Mouse (Mus musculus) hindbrain, embryonic 15.5 days (tissue): Measurements from ENCODE around the gene Rbfox1. TPM values are rescaled to one million over a fixed set of nuclear protein-coding genes. Genes with fewer than 3 reads are reported as not detected.

ENCODE experiments used
- ATAC-seq: fragments of 200-750 bp; cut with Nextera tagmentation; 2 replicates; pipeline ENCODE4 v1.8.0; 2017; ENCODE audit warnings: low read depth, moderate number of reproducible peaks, moderate TSS enrichment; ENCODE audit not compliant: low FRiP score
- H3K27ac ChIP-seq: fragments of 300-500 bp; sonication (generic); replicated peaks from 2 replicates; pipeline ENCODE4 v1.5.1; 2015; ENCODE audit warnings: mild to moderate bottlenecking, inconsistent platforms
- H3K27me3 ChIP-seq: fragments of 300-500 bp; sonication (generic); 2 replicates; pipeline ENCODE4 v1.6.1; 2015; ENCODE audit warnings: control low read depth, inconsistent platforms
- H3K36me3 ChIP-seq: fragments of 300-500 bp; sonication (generic); 2 replicates; pipeline ENCODE4 v1.6.1; 2015; ENCODE audit warnings: control low read depth, inconsistent platforms
- H3K4me1 ChIP-seq: fragments of 300-500 bp; sonication (generic); replicated peaks from 2 replicates; pipeline ENCODE4 v1.6.1; 2015; ENCODE audit warnings: control low read depth, inconsistent platforms
- H3K4me2 ChIP-seq: fragments of 300-500 bp; sonication (generic); 2 replicates; pipeline ENCODE4 v1.6.1; 2015; ENCODE audit warnings: moderate library complexity, mild to moderate bottlenecking, inconsistent platforms
- H3K4me3 ChIP-seq: fragments of 300-500 bp; sonication (generic); 2 replicates; pipeline ENCODE4 v1.5.1; 2015; ENCODE audit warnings: mild to moderate bottlenecking, inconsistent platforms
- H3K9ac ChIP-seq: fragments of 300-500 bp; sonication (generic); 2 replicates; pipeline ENCODE4 v1.6.1; 2015; ENCODE audit warnings: inconsistent platforms
- H3K9me3 ChIP-seq: fragments of 300-500 bp; sonication (generic); 2 replicates; pipeline ENCODE4 v1.6.1; 2016; ENCODE audit warnings: control low read depth, inconsistent platforms
- WGBS: fragments of 180-500 bp; shearing (Covaris S2); methylation state at CpG from one replicate; pipeline ENCODE4 v1.1.7; 2015; 5-methylcytosine and 5-hydroxymethylcytosine counted together
- polyA plus RNA-seq: library from polyadenylated mRNA; unstranded; fragments of >200 nt; fragmentation: Nextera tagmentation; extraction: Ambion mirVana; gene quantifications from 2 replicates; pipeline ENCODE4 v1.2.1, GENCODE M21; 2015

Rbfox1 gene
- polyA plus RNA-seq, 1 experiment from 2014 or later: 254 TPM

GRCm38 (mm10) chr16:6997109-6997508 is 1112.0 kb downstream of the Rbfox1 start:
- WGBS: 56% methylated on average over 4 of the region's 4 CpGs
- no peak overlapping the region for H3K4me3 ChIP-seq
- ATAC-seq: no peak

GRCm38 (mm10) chr16:6997834-6998233 is 1112.7 kb downstream of the Rbfox1 start:
- no peaks in the 10 kb centered on the region for H3K4me1 ChIP-seq
- no peak overlapping the region for H3K9ac ChIP-seq
- no peak overlapping the region for H3K27ac ChIP-seq
- no peaks in the 10 kb centered on the region for H3K27me3 ChIP-seq
- no peak for ATAC-seq
- H3K9me3 ChIP-seq: no peaks in the 10 kb centered on the region
- H3K36me3 ChIP-seq: no peaks in the 10 kb centered on the region
- 65% methylated on average over 7 of the region's 7 CpGs for WGBS
- no peak overlapping the region for H3K4me3 ChIP-seq
- H3K4me2 ChIP-seq: no peak overlapping the region

More at GRCm38 (mm10) chr16:6997109-6997508, 1112.0 kb downstream of the Rbfox1 start:
- no peaks in the 10 kb centered on the region for H3K9me3 ChIP-seq
- no peak overlapping the region for H3K4me2 ChIP-seq
- no peak overlapping the region for H3K27ac ChIP-seq
- H3K9ac ChIP-seq: no peak overlapping the region
- no peaks in the 10 kb centered on the region for H3K4me1 ChIP-seq
- H3K27me3 ChIP-seq: no peaks in the 10 kb centered on the region
- no peaks in the 10 kb centered on the region for H3K36me3 ChIP-seq

- Histone ChIP-seq H3K4me1 (no peaks in the 10 kb centered on the region), H3K36me3 (no peaks in the 10 kb centered on the region), H3K9me3 (no peaks in the 10 kb centered on the region), H3K27me3 (no peaks in the 10 kb centered on the region), H3K4me2 (no peak overlapping the region), H3K9ac (no peak overlapping the region), H3K4me3 (no peak overlapping the region), H3K27ac (no peak overlapping the region)
- no peak for ATAC-seq
- WGBS: 99% methylated on average over 3 of the region's 3 CpGs
Observed at GRCm38 (mm10) chr16:7004565-7004964, 1119.4 kb downstream of the Rbfox1 start.

- Histone ChIP-seq H3K9ac (no peak overlapping the region), H3K36me3 (no peaks in the 10 kb centered on the region), H3K9me3 (no peaks in the 10 kb centered on the region), H3K4me3 (no peak overlapping the region), H3K27me3 (no peaks in the 10 kb centered on the region), H3K27ac (no peak overlapping the region), H3K4me1 (no peaks in the 10 kb centered on the region), H3K4me2 (no peak overlapping the region)
- WGBS: 30% methylated on average over 3 of the region's 3 CpGs
- ATAC-seq: no peak
Observed at GRCm38 (mm10) chr16:7005478-7005877, 1120.3 kb downstream of the Rbfox1 start.

- Histone ChIP-seq H3K9ac (no peak overlapping the region), H3K27me3 (no peaks in the 10 kb centered on the region), H3K36me3 (no peaks in the 10 kb centered on the region), H3K4me3 (no peak overlapping the region), H3K4me2 (no peak overlapping the region), H3K9me3 (no peaks in the 10 kb centered on the region), H3K27ac (no peak overlapping the region), H3K4me1 (peaks cover 16% of the 10 kb centered on the region; the same call in 1 of the 2 replicates)
- 69% methylated on average over 7 of the region's 7 CpGs for WGBS
- no peak for ATAC-seq
Observed at GRCm38 (mm10) chr16:7017310-7017709, 1132.2 kb downstream of the Rbfox1 start.

GRCm38 (mm10) chr16:7034231-7034630 is 1149.1 kb downstream of the Rbfox1 start:
- ATAC-seq: no peak
- WGBS: 84% methylated on average over 5 of the region's 5 CpGs

GRCm38 (mm10) chr16:7036566-7036965 is 1151.4 kb downstream of the Rbfox1 start:
- no peak overlapping the region for H3K4me3 ChIP-seq
- H3K4me1 ChIP-seq: peaks cover 19% of the 10 kb centered on the region
- H3K27me3 ChIP-seq: no peaks in the 10 kb centered on the region
- no peak overlapping the region for H3K9ac ChIP-seq
- H3K9me3 ChIP-seq: no peaks in the 10 kb centered on the region
- no peak for ATAC-seq
- H3K36me3 ChIP-seq: no peaks in the 10 kb centered on the region
- no peak overlapping the region for H3K27ac ChIP-seq
- H3K4me2 ChIP-seq: no peak overlapping the region
- 69% methylated on average over 3 of the region's 3 CpGs for WGBS

More at GRCm38 (mm10) chr16:7034231-7034630, 1149.1 kb downstream of the Rbfox1 start:
- peaks cover 12% of the 10 kb centered on the region; the same call in 1 of the 2 replicates for H3K4me1 ChIP-seq
- H3K4me2 ChIP-seq: no peak overlapping the region
- no peak overlapping the region for H3K27ac ChIP-seq
- no peak overlapping the region for H3K4me3 ChIP-seq
- no peak overlapping the region for H3K9ac ChIP-seq
- no peaks in the 10 kb centered on the region for H3K36me3 ChIP-seq
- H3K27me3 ChIP-seq: no peaks in the 10 kb centered on the region
- H3K9me3 ChIP-seq: no peaks in the 10 kb centered on the region

- no peak overlapping the region for H3K9ac ChIP-seq
- no peak overlapping the region for H3K4me2 ChIP-seq
- no peak overlapping the region for H3K27ac ChIP-seq
- no peaks in the 10 kb centered on the region for H3K9me3 ChIP-seq
- ATAC-seq: no peak
- no peak overlapping the region for H3K4me3 ChIP-seq
- no peaks in the 10 kb centered on the region for H3K36me3 ChIP-seq
- peaks cover 19% of the 10 kb centered on the region for H3K4me1 ChIP-seq
- 70% methylated on average over 8 of the region's 8 CpGs for WGBS
- H3K27me3 ChIP-seq: no peaks in the 10 kb centered on the region
Observed at GRCm38 (mm10) chr16:7036988-7037387, 1151.8 kb downstream of the Rbfox1 start.

- Histone ChIP-seq H3K27ac (peak overlapping the region; percentile 83), H3K9ac (peak overlapping the region; percentile 55), H3K4me1 (peaks cover 20% of the 10 kb centered on the region), H3K4me3 (peak overlapping the region; percentile 46), H3K9me3 (no peaks in the 10 kb centered on the region), H3K4me2 (peak overlapping the region; percentile 68), H3K27me3 (no peaks in the 10 kb centered on the region), H3K36me3 (no peaks in the 10 kb centered on the region)
- 1% methylated on average over 18 of the region's 18 CpGs for WGBS
- ATAC-seq: no peak; the same call in 1 of the 2 replicates
Observed at GRCm38 (mm10) chr16:7038639-7039260, 1153.6 kb downstream of the Rbfox1 start.

- H3K36me3 ChIP-seq: no peaks in the 10 kb centered on the region
- no peaks in the 10 kb centered on the region for H3K27me3 ChIP-seq
- H3K4me1 ChIP-seq: peaks cover 29% of the 10 kb centered on the region
- WGBS: 1% methylated on average over 29 of the region's 30 CpGs
- no peaks in the 10 kb centered on the region for H3K9me3 ChIP-seq
- peak; percentile 62 for ATAC-seq
- peak overlapping the region; percentile 46 for H3K4me3 ChIP-seq
- H3K4me2 ChIP-seq: peak overlapping the region; percentile 68
- peak overlapping the region; percentile 83 for H3K27ac ChIP-seq
- peak overlapping the region; percentile 58 for H3K9ac ChIP-seq
Observed at GRCm38 (mm10) chr16:7039404-7040367, 1154.5 kb downstream of the Rbfox1 start.

GRCm38 (mm10) chr16:7040691-7041090 is 1155.5 kb downstream of the Rbfox1 start:
- H3K4me2 ChIP-seq: peak overlapping the region; percentile 68
- peak overlapping the region; percentile 46 for H3K4me3 ChIP-seq
- H3K9me3 ChIP-seq: no peaks in the 10 kb centered on the region
- peaks cover 38% of the 10 kb centered on the region for H3K4me1 ChIP-seq
- peak overlapping the region; percentile 58 for H3K9ac ChIP-seq
- no peaks in the 10 kb centered on the region for H3K27me3 ChIP-seq
- ATAC-seq: no peak; the same call in 1 of the 2 replicates
- 25% methylated on average over 6 of the region's 6 CpGs for WGBS
- H3K36me3 ChIP-seq: no peaks in the 10 kb centered on the region
- peak overlapping the region; percentile 83 for H3K27ac ChIP-seq

GRCm38 (mm10) chr16:7047421-7047820 is 1162.3 kb downstream of the Rbfox1 start:
- peaks cover 63% of the 10 kb centered on the region for H3K4me1 ChIP-seq
- no peak overlapping the region for H3K9ac ChIP-seq
- 73% methylated on average over 2 of the region's 2 CpGs for WGBS
- ATAC-seq: no peak
- H3K9me3 ChIP-seq: no peaks in the 10 kb centered on the region
- H3K4me2 ChIP-seq: no peak overlapping the region
- H3K36me3 ChIP-seq: no peaks in the 10 kb centered on the region
- no peak overlapping the region for H3K27ac ChIP-seq
- no peak overlapping the region for H3K4me3 ChIP-seq
- H3K27me3 ChIP-seq: no peaks in the 10 kb centered on the region
